In the genomic region with DNA sequence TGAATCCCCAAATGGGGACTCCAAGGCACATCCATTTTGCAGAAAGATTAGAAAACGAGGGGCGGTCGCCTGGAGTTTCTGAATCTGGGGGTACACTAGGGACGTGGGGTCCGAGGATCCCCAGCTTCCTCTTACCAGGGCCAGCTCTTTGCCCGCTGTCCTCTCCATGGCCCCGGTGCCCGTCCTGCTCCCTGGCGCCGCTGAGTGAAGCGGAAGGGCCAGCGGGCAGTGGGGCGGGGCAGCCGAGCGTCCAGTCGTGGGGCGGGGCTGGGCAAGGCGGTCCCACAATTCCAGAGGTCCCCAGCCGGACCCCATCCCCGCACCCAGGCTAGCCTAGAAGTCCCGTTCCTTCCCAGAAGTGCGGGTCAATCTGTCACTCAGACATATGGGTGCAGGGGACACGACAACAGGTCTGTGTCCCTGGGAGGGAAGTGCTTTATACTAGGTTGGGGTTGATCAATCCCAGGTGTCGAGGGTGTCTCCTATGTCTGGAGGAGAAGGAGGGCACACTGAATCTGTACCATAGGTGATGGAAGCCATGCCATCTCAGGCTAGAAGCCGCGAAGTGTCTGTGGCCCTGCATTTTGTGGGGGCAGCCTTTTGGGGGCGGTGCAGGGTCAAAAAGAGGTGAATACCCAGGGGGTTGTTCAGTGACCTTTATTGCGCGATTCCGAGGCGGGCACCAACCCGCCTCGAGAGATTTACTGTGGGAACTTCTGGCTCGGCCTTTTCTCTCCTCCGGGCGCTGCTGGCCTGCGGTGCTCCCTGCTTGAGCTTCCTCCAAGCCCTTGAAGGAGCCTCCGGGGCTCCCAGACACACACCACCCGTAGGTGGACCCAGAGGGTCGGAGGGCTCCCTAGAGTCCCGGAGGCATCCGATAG, we compare ENCODE assay signal across 8 mouse cellular contexts. TPM values are rescaled to one million over a fixed set of nuclear protein-coding genes. Genes with fewer than 3 reads are reported as not detected.
DNase-seq lines count a peak whose midpoint lies in the region; ATAC-seq lines count a peak whose summit lies in the region.

A gene (minus strand): TSS at position 217 of the 881 bp plus-strand sequence.

- H3K27ac ChIP-seq in lung, embryonic 16.5 days (ENCODE audit: low read length), result no peak within 1 kb of the TSS

- peaks cover 7% of the 10 kb centered on the region for H3K4me1 ChIP-seq in lung, embryonic 16.5 days (replicated peaks; ENCODE audit: control insufficient read depth, insufficient read depth, low read length)

- DNase-seq in cerebellum, postnatal 4 days (ENCODE audit: low spot score in 2 of 2), result no peak
- peak; percentile 76 to 83 for DNase-seq in cerebellum, postnatal 36 days
- DNase-seq in heart, adult 18-20 months, result peak; percentile 76 to 80
- DNase-seq in kidney, adult 18-20 months, result peak; percentile 87
- peak; percentile 70 for DNase-seq in ovary, postnatal 36 days (ENCODE audit: low spot score)
- DNase-seq in adipocyte (ENCODE audit: low spot score), result no peak

- H3K9ac ChIP-seq in lung, embryonic 16.5 days (ENCODE audit: low read length), result peak within 1 kb of the TSS; percentile 54

- WGBS in lung, embryonic 16.5 days, result under 1% methylated on average over 42 of the region's 42 CpGs

- H3K27me3 ChIP-seq in lung, embryonic 16.5 days (ENCODE audit: control insufficient read depth, insufficient read depth, low read depth, low read length), result peaks cover 51% of the 10 kb centered on the region

- ATAC-seq in cerebellum, adult (ENCODE audit: insufficient number of reproducible peaks, low FRiP score, low TSS enrichment), result peak; percentile 50
- peak; percentile 85 for ATAC-seq in lung, embryonic 16.5 days (ENCODE audit: low read depth)

- no peaks in the 10 kb centered on the region for H3K36me3 ChIP-seq in lung, embryonic 16.5 days (ENCODE audit: control insufficient read depth, insufficient read depth, low read length)

- H3K4me3 ChIP-seq in lung, embryonic 16.5 days (ENCODE audit: low read length), result peak within 1 kb of the TSS; percentile 56

- no peaks in the 10 kb centered on the region for H3K9me3 ChIP-seq in lung, embryonic 16.5 days (ENCODE audit: control insufficient read depth, low read length)

- peak within 1 kb of the TSS; percentile 77 for H3K4me2 ChIP-seq in lung, embryonic 16.5 days (ENCODE audit: low read depth, low read length)

RNA-seq across cellular contexts. Expression of the gene that starts here (rescaled TPM):
- 1 to 10 TPM; 4.8 to 7.1 TPM for total RNA-seq in heart, adult 18-20 months (2021)
- 8.8 and 9.1 TPM in 2 replicates for polyA plus RNA-seq in lung, embryonic 16.5 days (2015; fragmentation: Nextera tagmentation; extraction: Ambion mirVana)

Comparison
In these comparisons a context has a peak if more than half of its experiments do, and no peak if none do; other contexts are left out.
1. DNase-seq: peak in cerebellum, postnatal 36 days (2 of 2), heart, adult 18-20 months (2 of 2), kidney, adult 18-20 months (single experiment) and ovary, postnatal 36 days (single experiment); none in cerebellum, postnatal 4 days (0 of 2) and adipocyte (single experiment).